Mouse (Mus musculus): Measurements from ENCODE around the gene Rgs7.

- TF ChIP-seq CTCF (IDR thresholded peaks at IDR 0.05; ENCODE audit: extremely low read depth, insufficient read depth, low read length) = no peak
- no peak for TF ChIP-seq POLR2A (IDR thresholded peaks at IDR 0.05; ENCODE audit: extremely low read depth, insufficient read depth, low read length)
Observed at GRCm38 (mm10) chr1:175025781-175026309, 466.5 kb downstream of the Rgs7 start.

All from cortical plate, adult 2 months (tissue).